Mouse (Mus musculus) C2C12 (cell line): ENCODE measurements around the gene Slc20a1. TPM values are rescaled to one million over a fixed set of nuclear protein-coding genes. Genes with fewer than 3 reads are reported as not detected.

Experiments
- H3K27me3 ChIP-seq: one replicate; pipeline ENCODE4 v1.6.1; 2011; ENCODE audit not compliant: control insufficient read depth, insufficient read depth, insufficient read length
- H3K36me3 ChIP-seq: one replicate; pipeline ENCODE4 v1.6.1; 2011; ENCODE audit not compliant: control insufficient read depth, insufficient read depth
- H3K4me3 ChIP-seq: one replicate; pipeline ENCODE4 v1.5.1; 2011; ENCODE audit warnings: mild to moderate bottlenecking, control low read depth; ENCODE audit not compliant: poor library complexity, insufficient read depth, severe bottlenecking
- H3K79me2 ChIP-seq: one replicate; pipeline ENCODE4 v1.6.1; 2011; ENCODE audit not compliant: control insufficient read depth, insufficient read depth
- H3K79me3 ChIP-seq: one replicate; pipeline ENCODE4 v1.6.1; 2011; ENCODE audit warnings: low read depth, control low read depth
- H3ac ChIP-seq: one replicate; pipeline ENCODE3; 2011; ENCODE audit warnings: low read depth; ENCODE audit not compliant: control insufficient read depth, insufficient read length
- CEBPB ChIP-seq: IDR thresholded peaks from one replicate; pipeline ENCODE4 v1.6.1; 2011; ENCODE audit warnings: low read depth, mild to moderate bottlenecking, control low read depth, moderate library complexity
- CTCF ChIP-seq: IDR thresholded peaks from one replicate; pipeline ENCODE4 v1.5.1; 2011; ENCODE audit not compliant: control insufficient read depth, insufficient read depth, insufficient read length
- FOSL1 ChIP-seq: IDR thresholded peaks from one replicate; pipeline ENCODE4 v1.8.0; 2011; ENCODE audit warnings: mild to moderate bottlenecking, low read length; ENCODE audit not compliant: poor library complexity, insufficient read depth, severe bottlenecking
- MAX ChIP-seq: IDR thresholded peaks from one replicate; pipeline ENCODE4 v1.6.1; 2011; ENCODE audit warnings: mild to moderate bottlenecking, control low read depth
- MYOD1 ChIP-seq: IDR thresholded peaks from one replicate; pipeline ENCODE4 v1.6.1; 2011; ENCODE audit warnings: low read depth; ENCODE audit not compliant: control insufficient read depth, insufficient read length
- MYOG ChIP-seq: IDR thresholded peaks from one replicate; pipeline ENCODE4 v1.6.1; 2011; ENCODE audit not compliant: control insufficient read depth, insufficient read length; ENCODE audit errors: extremely low read depth
- USF1 ChIP-seq: IDR thresholded peaks from one replicate; pipeline ENCODE4 v1.6.1; 2011; ENCODE audit warnings: low read depth, mild to moderate bottlenecking, control low read depth, moderate library complexity
- polyA plus RNA-seq: library from polyadenylated mRNA; unstranded; fragments of >200 nt; fragmentation: generic; extraction: Trizol; gene quantifications from one replicate; pipeline ENCODE4 v1.2.1, GENCODE M21; 2012; ENCODE audit warnings: missing spikeins

The Slc20a1 gene
- polyA plus RNA-seq, 1 experiment, result 57.4 TPM

DNA sequence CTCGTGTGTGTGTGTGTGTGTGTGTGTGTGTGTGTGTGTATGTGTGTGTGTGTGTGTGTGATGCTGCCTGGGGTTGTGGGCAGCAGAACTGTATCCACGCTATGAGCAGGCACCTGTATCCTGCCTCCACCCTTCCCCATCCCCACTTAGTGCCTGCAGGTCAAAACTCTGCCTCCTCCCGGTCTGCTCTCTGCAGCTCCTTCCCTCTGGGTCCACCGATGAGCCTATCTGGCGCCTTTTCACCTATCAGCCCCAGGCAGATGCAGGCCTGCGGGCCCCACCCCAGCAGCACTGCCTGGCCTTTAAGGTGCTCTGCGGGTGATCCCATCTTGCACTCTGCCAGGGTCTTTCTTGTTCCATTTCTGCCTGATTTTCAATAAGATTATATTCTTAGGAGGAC, 29.1 kb downstream of the Slc20a1 start:
- TF ChIP-seq FOSL1 (no peak), MAX (no peak), MYOD1 (no peak), MYOG (no peak), CTCF (no peak), USF1 (no peak), CEBPB (no peak)
- Histone ChIP-seq H3K79me3 (no peaks in the 10 kb centered on the region), H3K4me3 (no peak overlapping the region), H3K27me3 (no peaks in the 10 kb centered on the region), H3ac (no peak overlapping the region), H3K36me3 (no peaks in the 10 kb centered on the region), H3K79me2 (no peaks in the 10 kb centered on the region)

- TF ChIP-seq USF1 (no peak), CTCF (no peak), MYOG (no peak), FOSL1 (no peak), MAX (no peak), CEBPB (no peak), MYOD1 (no peak)
- no peak overlapping the region for H3K4me3 ChIP-seq
- no peaks in the 10 kb centered on the region for H3K36me3 ChIP-seq
- no peak overlapping the region for H3ac ChIP-seq
- no peaks in the 10 kb centered on the region for H3K27me3 ChIP-seq
- H3K79me2 ChIP-seq, result no peaks in the 10 kb centered on the region
- H3K79me3 ChIP-seq, result no peaks in the 10 kb centered on the region
These were observed 30.0 kb downstream of the Slc20a1 start for GRCm38 (mm10) chr2:129228571-129228970.

GRCm38 (mm10) chr2:129229316-129229715, 30.8 kb downstream of the Slc20a1 start:
- no peaks in the 10 kb centered on the region for H3K79me3 ChIP-seq
- H3K79me2 ChIP-seq, result no peaks in the 10 kb centered on the region
- H3K27me3 ChIP-seq, result no peaks in the 10 kb centered on the region
- H3ac ChIP-seq, result no peak overlapping the region
- TF ChIP-seq MYOD1, result no peak
- TF ChIP-seq FOSL1, result no peak
- no peak for TF ChIP-seq MYOG
- no peak for TF ChIP-seq CTCF
- no peak for TF ChIP-seq USF1
- TF ChIP-seq CEBPB, result no peak
- TF ChIP-seq MAX, result no peak
- no peak overlapping the region for H3K4me3 ChIP-seq
- H3K36me3 ChIP-seq, result no peaks in the 10 kb centered on the region

DNA sequence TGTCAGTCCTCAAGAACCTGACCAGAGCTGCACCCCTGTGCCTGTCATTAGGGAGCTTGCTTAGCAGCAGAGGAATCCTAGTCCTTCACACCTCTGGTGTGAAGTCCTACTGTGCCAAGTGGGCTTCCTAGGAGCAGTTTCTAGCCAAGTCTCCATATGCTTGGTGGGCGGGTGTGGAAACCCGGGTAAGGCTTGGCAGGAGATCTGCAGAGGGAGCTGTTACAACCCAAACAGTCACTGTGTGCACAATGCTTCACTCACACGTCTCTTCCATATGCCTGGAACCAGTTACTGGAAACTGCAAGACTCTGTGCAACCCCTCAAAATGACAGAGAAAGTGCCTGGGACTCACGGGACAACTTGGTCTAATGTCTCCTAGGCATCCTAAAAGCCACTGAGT, 33.5 kb downstream of the Slc20a1 start:
- H3K79me3 ChIP-seq, result no peaks in the 10 kb centered on the region
- H3K27me3 ChIP-seq, result no peaks in the 10 kb centered on the region
- H3K79me2 ChIP-seq, result no peaks in the 10 kb centered on the region
- TF ChIP-seq MYOG (no peak), CTCF (no peak), USF1 (no peak), MYOD1 (no peak), MAX (no peak), CEBPB (no peak), FOSL1 (no peak)
- H3K36me3 ChIP-seq, result no peaks in the 10 kb centered on the region
- no peak overlapping the region for H3ac ChIP-seq
- no peak overlapping the region for H3K4me3 ChIP-seq

DNA sequence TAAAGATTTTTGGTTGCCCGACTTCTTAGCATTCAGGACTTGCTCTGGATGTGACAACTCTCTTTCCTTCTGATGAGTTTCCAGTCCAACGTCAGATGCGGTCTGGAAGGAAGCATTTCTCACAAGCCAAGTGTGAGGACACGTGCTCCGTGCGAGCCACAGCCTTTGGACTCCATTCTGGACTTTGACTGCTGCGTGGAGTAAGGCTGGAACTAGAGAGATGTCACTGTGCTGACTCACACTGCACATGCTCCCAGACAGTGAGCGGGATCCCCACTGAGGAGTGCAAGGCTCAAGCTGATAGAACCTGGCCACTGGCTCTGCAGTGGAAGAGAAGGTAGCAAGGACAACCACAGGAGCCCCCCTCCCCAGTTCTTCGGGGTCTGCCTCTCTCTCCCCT, 33.9 kb downstream of the Slc20a1 start:
- no peak for TF ChIP-seq USF1
- no peak for TF ChIP-seq CTCF
- no peak for TF ChIP-seq MYOD1
- no peak for TF ChIP-seq CEBPB
- no peak for TF ChIP-seq FOSL1
- no peak for TF ChIP-seq MAX
- no peak for TF ChIP-seq MYOG

DNA sequence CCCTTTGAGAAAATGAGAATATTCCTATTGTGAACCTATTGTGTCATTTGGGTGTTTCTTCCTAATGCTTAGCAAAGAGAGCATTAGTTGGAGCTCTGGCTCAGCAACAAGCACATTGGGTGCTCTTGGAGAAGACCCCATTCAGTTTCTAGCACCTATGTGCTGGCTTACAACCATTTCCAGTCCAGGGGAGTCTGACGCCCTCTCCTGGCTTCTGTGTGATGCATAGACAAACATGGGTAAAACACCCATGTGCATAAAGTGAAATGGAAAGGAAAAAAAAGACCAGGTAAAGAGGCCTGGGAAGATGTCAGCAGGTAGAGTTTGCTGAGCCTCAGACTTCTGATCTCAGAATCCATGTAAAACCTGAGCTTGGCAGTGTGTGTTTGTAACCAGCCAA, 34.7 kb downstream of the Slc20a1 start:
- no peak overlapping the region for H3K4me3 ChIP-seq
- no peaks in the 10 kb centered on the region for H3K27me3 ChIP-seq
- H3ac ChIP-seq, result no peak overlapping the region
- no peaks in the 10 kb centered on the region for H3K36me3 ChIP-seq
- TF ChIP-seq MYOG, result no peak
- no peak for TF ChIP-seq CTCF
- no peak for TF ChIP-seq MAX
- TF ChIP-seq CEBPB, result no peak
- TF ChIP-seq MYOD1, result no peak
- no peak for TF ChIP-seq USF1
- TF ChIP-seq FOSL1, result no peak
- no peaks in the 10 kb centered on the region for H3K79me2 ChIP-seq
- H3K79me3 ChIP-seq, result no peaks in the 10 kb centered on the region

More for the DNA sequence above, 33.9 kb downstream of the Slc20a1 start:
- no peak overlapping the region for H3K4me3 ChIP-seq
- no peaks in the 10 kb centered on the region for H3K36me3 ChIP-seq
- H3K79me2 ChIP-seq, result no peaks in the 10 kb centered on the region
- no peaks in the 10 kb centered on the region for H3K27me3 ChIP-seq
- no peaks in the 10 kb centered on the region for H3K79me3 ChIP-seq
- no peak overlapping the region for H3ac ChIP-seq
